Mouse (Mus musculus): ENCODE results near the gene Zfp12. TPM values are rescaled to one million over a fixed set of nuclear protein-coding genes. Genes with fewer than 3 reads are reported as not detected.

Gene Zfp12
- polyA plus RNA-seq, 1 experiment = 4.5 TPM

GRCm38 (mm10) chr5:143255802-143256201, 20.8 kb downstream of the Zfp12 start:
- peaks cover 16% of the 10 kb centered on the region for H3K36me3 ChIP-seq (ENCODE audit: control insufficient read depth, insufficient read depth)
- no peaks in the 10 kb centered on the region for H3K79me2 ChIP-seq (ENCODE audit: control insufficient read depth, insufficient read depth)
- H3K4me2 ChIP-seq (ENCODE audit: low read depth) = no peak overlapping the region
- no peak overlapping the region for H3ac ChIP-seq (ENCODE audit: control insufficient read depth, insufficient read length)
- no peak overlapping the region for H3K4me3 ChIP-seq
- TF ChIP-seq POLR2AphosphoS2 (IDR thresholded peaks at IDR 0.05; ENCODE audit: insufficient read length, low read depth) (no peak), MYOG (IDR thresholded peaks at IDR 0.05; ENCODE audit: control insufficient read depth in 1 of 3, insufficient read depth in 1 of 3, insufficient read length in 2 of 3, low read depth in 2 of 3) (no peak), MYOD1 (IDR thresholded peaks at IDR 0.05; ENCODE audit: control insufficient read depth in 1 of 3, insufficient read length in 2 of 3, low read depth in 2 of 3) (no peak), REST (IDR thresholded peaks at IDR 0.05; ENCODE audit: insufficient read depth, insufficient read length) (no peak), TCF3 (IDR thresholded peaks at IDR 0.05; ENCODE audit: insufficient read length, low read depth) (no peak), E2F4 (IDR thresholded peaks at IDR 0.05; ENCODE audit: insufficient read depth) (no peak), SRF (IDR thresholded peaks at IDR 0.05; ENCODE audit: control insufficient read depth, insufficient read length, low read depth) (no peak), CEBPB (IDR thresholded peaks at IDR 0.05; ENCODE audit: insufficient read depth, poor library complexity, severe bottlenecking) (no peak), TCF12 (IDR thresholded peaks at IDR 0.05; ENCODE audit: insufficient read depth, poor library complexity, severe bottlenecking) (no peak), MAX (IDR thresholded peaks at IDR 0.05; ENCODE audit: low read depth) (no peak), POLR2A (IDR thresholded peaks at IDR 0.05; ENCODE audit: insufficient read length, low read depth) (no peak), USF1 (IDR thresholded peaks at IDR 0.05; ENCODE audit: low read depth) (no peak)
- no peaks in the 10 kb centered on the region for H3K27me3 ChIP-seq (ENCODE audit: control insufficient read depth, insufficient read depth, insufficient read length)

- H3K4me3 ChIP-seq = no peak overlapping the region
- no peaks in the 10 kb centered on the region for H3K79me2 ChIP-seq (ENCODE audit: control insufficient read depth, insufficient read depth)
- H3K27me3 ChIP-seq (ENCODE audit: control insufficient read depth, insufficient read depth, insufficient read length) = no peaks in the 10 kb centered on the region
- no peak overlapping the region for H3ac ChIP-seq (ENCODE audit: control insufficient read depth, insufficient read length)
- TF ChIP-seq CEBPB (IDR thresholded peaks at IDR 0.05; ENCODE audit: insufficient read depth, poor library complexity, severe bottlenecking) (no peak), POLR2A (IDR thresholded peaks at IDR 0.05; ENCODE audit: insufficient read length, low read depth) (no peak), MYOD1 (IDR thresholded peaks at IDR 0.05; ENCODE audit: control insufficient read depth in 1 of 3, insufficient read length in 2 of 3, low read depth in 2 of 3) (no peak), USF1 (IDR thresholded peaks at IDR 0.05; ENCODE audit: low read depth) (no peak), TCF12 (IDR thresholded peaks at IDR 0.05; ENCODE audit: insufficient read depth, poor library complexity, severe bottlenecking) (no peak), REST (IDR thresholded peaks at IDR 0.05; ENCODE audit: insufficient read depth, insufficient read length) (no peak), SRF (IDR thresholded peaks at IDR 0.05; ENCODE audit: control insufficient read depth, insufficient read length, low read depth) (no peak), MAX (IDR thresholded peaks at IDR 0.05; ENCODE audit: low read depth) (no peak), TCF3 (IDR thresholded peaks at IDR 0.05; ENCODE audit: insufficient read length, low read depth) (no peak), E2F4 (IDR thresholded peaks at IDR 0.05; ENCODE audit: insufficient read depth) (no peak), POLR2AphosphoS2 (IDR thresholded peaks at IDR 0.05; ENCODE audit: insufficient read length, low read depth) (no peak), MYOG (IDR thresholded peaks at IDR 0.05; ENCODE audit: control insufficient read depth in 1 of 3, insufficient read depth in 1 of 3, insufficient read length in 2 of 3, low read depth in 2 of 3) (no peak)
- no peak overlapping the region for H3K4me2 ChIP-seq (ENCODE audit: low read depth)
- H3K36me3 ChIP-seq (ENCODE audit: control insufficient read depth, insufficient read depth) = peaks cover 5% of the 10 kb centered on the region
Measured at GRCm38 (mm10) chr5:143261636-143262035, 26.7 kb downstream of the Zfp12 start.

GRCm38 (mm10) chr5:143264689-143265088, 29.7 kb downstream of the Zfp12 start:
- Histone ChIP-seq H3ac (ENCODE audit: control insufficient read depth, insufficient read length) (no peak overlapping the region), H3K4me3 (no peak overlapping the region), H3K79me2 (ENCODE audit: control insufficient read depth, insufficient read depth) (no peaks in the 10 kb centered on the region), H3K27me3 (ENCODE audit: control insufficient read depth, insufficient read depth, insufficient read length) (no peaks in the 10 kb centered on the region), H3K4me2 (ENCODE audit: low read depth) (no peak overlapping the region), H3K36me3 (ENCODE audit: control insufficient read depth, insufficient read depth) (peaks cover 5% of the 10 kb centered on the region)
- TF ChIP-seq MYOD1 (IDR thresholded peaks at IDR 0.05; ENCODE audit: control insufficient read depth in 1 of 3, insufficient read length in 2 of 3, low read depth in 2 of 3) = no peak

- Histone ChIP-seq H3K36me3 (ENCODE audit: control insufficient read depth, insufficient read depth) (peaks cover 4% of the 10 kb centered on the region), H3K27me3 (ENCODE audit: control insufficient read depth, insufficient read depth, insufficient read length) (no peaks in the 10 kb centered on the region), H3ac (ENCODE audit: control insufficient read depth, insufficient read length) (no peak overlapping the region), H3K79me2 (ENCODE audit: control insufficient read depth, insufficient read depth) (peaks cover 5% of the 10 kb centered on the region), H3K4me3 (no peak overlapping the region), H3K4me2 (ENCODE audit: low read depth) (no peak overlapping the region)
- no peak for TF ChIP-seq MYOG (IDR thresholded peaks at IDR 0.05; ENCODE audit: control insufficient read depth in 1 of 3, insufficient read depth in 1 of 3, insufficient read length in 2 of 3, low read depth in 2 of 3)
- TF ChIP-seq TCF3 (IDR thresholded peaks at IDR 0.05; ENCODE audit: insufficient read length, low read depth) = no peak
- no peak for TF ChIP-seq CEBPB (IDR thresholded peaks at IDR 0.05; ENCODE audit: insufficient read depth, poor library complexity, severe bottlenecking)
Measured at GRCm38 (mm10) chr5:143265409-143265808, 30.4 kb downstream of the Zfp12 start.

GRCm38 (mm10) chr5:143266794-143267193, 31.8 kb downstream of the Zfp12 start:
- Histone ChIP-seq H3K36me3 (ENCODE audit: control insufficient read depth, insufficient read depth) (no peaks in the 10 kb centered on the region), H3K4me3 (no peak overlapping the region), H3K79me2 (ENCODE audit: control insufficient read depth, insufficient read depth) (peaks cover 5% of the 10 kb centered on the region), H3K27me3 (ENCODE audit: control insufficient read depth, insufficient read depth, insufficient read length) (no peaks in the 10 kb centered on the region), H3ac (ENCODE audit: control insufficient read depth, insufficient read length) (no peak overlapping the region), H3K4me2 (ENCODE audit: low read depth) (no peak overlapping the region)
- TF ChIP-seq CEBPB (IDR thresholded peaks at IDR 0.05; ENCODE audit: insufficient read depth, poor library complexity, severe bottlenecking) (no peak), E2F4 (IDR thresholded peaks at IDR 0.05; ENCODE audit: insufficient read depth) (no peak), SRF (IDR thresholded peaks at IDR 0.05; ENCODE audit: control insufficient read depth, insufficient read length, low read depth) (no peak), USF1 (IDR thresholded peaks at IDR 0.05; ENCODE audit: low read depth) (no peak), TCF12 (IDR thresholded peaks at IDR 0.05; ENCODE audit: insufficient read depth, poor library complexity, severe bottlenecking) (no peak), REST (IDR thresholded peaks at IDR 0.05; ENCODE audit: insufficient read depth, insufficient read length) (no peak), POLR2AphosphoS2 (IDR thresholded peaks at IDR 0.05; ENCODE audit: insufficient read length, low read depth) (no peak), MYOG (IDR thresholded peaks at IDR 0.05; ENCODE audit: control insufficient read depth in 1 of 3, insufficient read depth in 1 of 3, insufficient read length in 2 of 3, low read depth in 2 of 3) (no peak), TCF3 (IDR thresholded peaks at IDR 0.05; ENCODE audit: insufficient read length, low read depth) (no peak), MAX (IDR thresholded peaks at IDR 0.05; ENCODE audit: low read depth) (no peak), MYOD1 (IDR thresholded peaks at IDR 0.05; ENCODE audit: control insufficient read depth in 1 of 3, insufficient read length in 2 of 3, low read depth in 2 of 3) (no peak), POLR2A (IDR thresholded peaks at IDR 0.05; ENCODE audit: insufficient read length, low read depth) (no peak)

Data from myocyte (in vitro differentiated cells).